Mouse (Mus musculus): Measurements from ENCODE around the gene Reln.

GRCm38 (mm10) chr5:22335408-22335807 lies 9.1 kb downstream of the Reln start:
- TF ChIP-seq CTCF (IDR thresholded peaks at IDR 0.05; ENCODE audit: low read depth, low read length) (no peak), EP300 (IDR thresholded peaks at IDR 0.05; ENCODE audit: insufficient read depth, low read depth, low read length) (no peak)

Data from ES-Bruce4 (cell line).